Mouse (Mus musculus): Measurements from ENCODE around the gene Flrt1. TPM values are rescaled to one million over a fixed set of nuclear protein-coding genes. Genes with fewer than 3 reads are reported as not detected.
A peak's percentile ranks its signal among the peaks of the same experiment; 100 is the strongest.
"Not testable (repeated sequence)": the region's sequence is repeated elsewhere in the genome, so short reads cannot be mapped to it uniquely, and the experiment has no call there.

The Flrt1 gene
- polyA plus RNA-seq, 1 experiment from 2014 or later, result 16.1 TPM

DNA sequence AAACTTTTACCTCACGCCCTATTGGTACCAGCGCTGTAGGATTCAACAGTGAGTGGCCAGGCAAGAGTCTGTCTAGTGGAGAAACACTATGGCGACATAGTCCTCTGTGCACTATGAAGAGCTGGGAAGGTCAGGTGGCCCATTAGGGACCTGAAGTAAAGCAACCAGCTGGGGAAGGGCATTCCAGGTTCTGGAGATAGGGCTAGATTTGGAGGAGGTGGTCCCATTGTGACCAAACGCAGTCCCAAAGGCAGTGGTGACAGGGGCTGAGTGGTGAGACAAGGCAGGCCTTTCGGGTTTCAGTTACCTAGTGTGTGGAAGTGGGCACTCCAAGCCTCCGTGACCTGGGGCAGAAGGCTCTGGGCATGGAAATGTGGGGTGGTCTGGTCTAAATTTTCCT is 47.0 kb downstream of the Flrt1 start:
- H3K4me1 ChIP-seq (replicated peaks; ENCODE audit: control insufficient read depth, insufficient read depth, low read length), result peaks cover 18% of the 10 kb centered on the region
- H3K27ac ChIP-seq (ENCODE audit: low read length), result no peak overlapping the region

DNA sequence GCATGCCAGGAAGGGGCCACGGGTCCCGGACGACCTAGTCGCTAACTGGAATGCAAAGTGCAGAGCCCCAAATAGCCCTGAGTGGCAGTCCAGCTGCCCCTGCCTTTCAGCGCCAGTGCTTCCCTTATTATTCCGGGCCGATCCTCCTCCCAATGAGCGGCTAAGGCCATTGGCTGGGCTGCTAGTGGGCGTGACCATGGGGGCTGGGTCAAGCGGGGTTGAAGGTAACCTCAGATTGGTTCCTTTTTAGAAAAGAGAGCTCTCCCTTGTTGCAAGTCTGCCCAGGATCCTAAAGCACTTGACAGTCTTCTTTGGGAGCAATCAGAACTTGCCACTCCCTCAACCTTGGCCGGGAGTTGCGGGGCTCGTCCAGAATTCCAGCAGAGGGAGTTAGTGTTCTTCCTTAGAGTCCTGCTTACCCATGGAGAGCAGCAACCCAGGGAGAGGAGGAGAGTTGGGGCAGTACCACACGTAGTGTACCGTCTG is 47.8 kb downstream of the Flrt1 start:
- peak; percentile 70; the same call in 1 of the 2 replicates for ATAC-seq
- H3K27me3 ChIP-seq (replicated peaks; ENCODE audit: control insufficient read depth, insufficient read depth, low read length), result no peaks in the 10 kb centered on the region
- H3K4me3 ChIP-seq (replicated peaks; ENCODE audit: low read length), result peak overlapping the region; percentile 79
- H3K36me3 ChIP-seq (ENCODE audit: control insufficient read depth, insufficient read depth), result no peaks in the 10 kb centered on the region
- H3K4me2 ChIP-seq (ENCODE audit: low read length), result peak overlapping the region; percentile 98
- H3K4me1 ChIP-seq (replicated peaks; ENCODE audit: control insufficient read depth, insufficient read depth, low read length), result peaks cover 18% of the 10 kb centered on the region
- no peak overlapping the region for H3K9ac ChIP-seq (replicated peaks; ENCODE audit: low read depth, low read length)
- no peak overlapping the region for H3K27ac ChIP-seq (ENCODE audit: low read length)
- H3K9me3 ChIP-seq (ENCODE audit: control insufficient read depth, low read length), result no peaks in the 10 kb centered on the region
- under 1% methylated on average over 15 of the region's 15 CpGs for WGBS

More for the DNA sequence above, 47.0 kb downstream of the Flrt1 start:
- Histone ChIP-seq H3K9ac (replicated peaks; ENCODE audit: low read depth, low read length) (no peak overlapping the region), H3K9me3 (ENCODE audit: control insufficient read depth, low read length) (no peaks in the 10 kb centered on the region), H3K27me3 (replicated peaks; ENCODE audit: control insufficient read depth, insufficient read depth, low read length) (no peaks in the 10 kb centered on the region), H3K4me3 (replicated peaks; ENCODE audit: low read length) (no peak overlapping the region), H3K36me3 (ENCODE audit: control insufficient read depth, insufficient read depth) (no peaks in the 10 kb centered on the region), H3K4me2 (ENCODE audit: low read length) (no peak overlapping the region)
- no peak for ATAC-seq
- WGBS, result 61% methylated on average over 6 of the region's 6 CpGs

DNA sequence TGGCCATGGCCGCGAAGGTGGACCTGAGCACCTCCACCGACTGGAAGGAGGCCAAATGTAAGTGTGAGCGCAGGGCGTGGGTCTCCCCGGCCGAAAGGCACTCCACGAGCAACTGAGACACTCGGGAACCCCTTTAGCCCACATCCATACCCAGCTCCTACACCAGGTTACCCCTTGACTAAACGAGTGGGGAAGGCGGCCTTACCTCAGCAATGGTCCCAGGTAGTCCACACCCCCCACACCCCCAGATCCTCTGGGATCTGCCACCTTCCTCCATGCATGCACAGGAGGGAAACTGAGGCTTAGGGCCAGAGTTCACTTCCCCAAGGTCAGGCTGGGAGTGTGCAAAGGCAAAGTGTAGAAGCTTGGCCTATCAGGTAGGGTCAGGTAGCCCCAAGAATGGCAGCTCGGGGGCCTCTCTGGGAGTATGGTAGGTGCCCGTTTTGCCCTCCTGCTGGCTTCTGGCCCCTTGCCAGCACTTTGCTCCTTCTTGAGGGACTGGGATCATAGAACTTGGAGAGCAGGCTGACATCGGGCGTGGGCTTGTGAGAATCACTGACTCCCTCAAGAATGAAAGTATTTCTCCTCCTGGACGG is 48.3 kb downstream of the Flrt1 start:
- peak overlapping the region; percentile 79 for H3K4me3 ChIP-seq (replicated peaks; ENCODE audit: low read length)
- peaks cover 18% of the 10 kb centered on the region for H3K4me1 ChIP-seq (replicated peaks; ENCODE audit: control insufficient read depth, insufficient read depth, low read length)
- 1% methylated on average over 16 of the region's 16 CpGs for WGBS
- H3K9me3 ChIP-seq (ENCODE audit: control insufficient read depth, low read length), result no peaks in the 10 kb centered on the region
- peak overlapping the region; percentile 66 for H3K9ac ChIP-seq (replicated peaks; ENCODE audit: low read depth, low read length)
- no peak overlapping the region for H3K27ac ChIP-seq (ENCODE audit: low read length)
- H3K27me3 ChIP-seq (replicated peaks; ENCODE audit: control insufficient read depth, insufficient read depth, low read length), result no peaks in the 10 kb centered on the region
- H3K36me3 ChIP-seq (ENCODE audit: control insufficient read depth, insufficient read depth), result no peaks in the 10 kb centered on the region
- ATAC-seq, result peak; percentile 26
- H3K4me2 ChIP-seq (ENCODE audit: low read length), result peak overlapping the region; percentile 98

DNA sequence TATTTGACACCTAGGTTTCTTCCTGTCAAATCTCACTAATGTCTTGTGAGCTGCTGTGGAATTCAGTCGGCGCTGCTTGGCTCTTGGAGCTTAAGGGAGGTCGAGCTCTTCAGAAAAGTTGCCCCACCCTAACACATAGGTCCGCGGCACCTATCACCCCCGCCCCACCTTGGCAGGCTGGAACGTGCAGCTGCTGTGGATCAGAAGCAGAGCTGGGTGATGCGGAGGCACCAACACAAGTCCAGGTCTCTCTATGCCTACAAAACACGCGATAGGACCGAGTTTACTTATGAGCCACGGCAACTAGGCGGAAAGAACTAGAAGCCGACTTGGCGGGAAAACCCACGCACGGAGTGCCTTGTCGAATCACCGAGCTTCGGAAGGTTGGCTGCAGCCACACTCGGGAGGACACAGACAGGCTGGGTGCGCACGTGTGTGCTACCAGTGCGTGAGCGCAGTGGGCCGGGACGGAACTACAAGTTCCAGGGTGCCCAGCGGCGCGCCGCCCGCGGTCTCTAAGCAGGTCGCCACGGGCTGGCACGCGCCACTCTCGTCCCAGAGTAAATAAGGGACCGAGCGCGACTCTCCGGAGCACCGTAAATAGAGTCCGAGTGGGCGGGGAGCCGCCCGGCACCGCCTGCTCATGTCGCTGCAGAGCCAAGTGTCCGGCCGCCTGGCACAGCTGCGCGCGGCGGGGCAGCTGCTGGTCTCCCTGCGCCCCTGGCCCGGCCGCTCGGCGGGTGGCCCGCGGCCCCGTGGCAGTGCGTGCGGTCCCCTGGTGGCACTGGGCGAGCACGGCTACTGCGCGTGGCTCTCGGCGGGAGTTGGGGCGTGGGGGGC is 49.1 kb downstream of the Flrt1 start, which contains the start of gene Macrod1:
Macrod1 (plus strand) TSS at position 563 of the 840 bp plus-strand sequence.
- H3K4me3 ChIP-seq (replicated peaks; ENCODE audit: low read length), result peak within 1 kb of the TSS; percentile 79
- H3K36me3 ChIP-seq (ENCODE audit: control insufficient read depth, insufficient read depth), result no peaks in the 10 kb centered on the region
- H3K4me1 ChIP-seq (replicated peaks; ENCODE audit: control insufficient read depth, insufficient read depth, low read length), result peaks cover 18% of the 10 kb centered on the region
- H3K9ac ChIP-seq (replicated peaks; ENCODE audit: low read depth, low read length), result peak within 1 kb of the TSS; percentile 66
- no peaks in the 10 kb centered on the region for H3K27me3 ChIP-seq (replicated peaks; ENCODE audit: control insufficient read depth, insufficient read depth, low read length)
- ATAC-seq, result peak; percentile 89
- H3K4me2 ChIP-seq (ENCODE audit: low read length), result peak within 1 kb of the TSS; percentile 98
- no peak within 1 kb of the TSS for H3K27ac ChIP-seq (ENCODE audit: low read length)
- under 1% methylated on average over 70 of the region's 72 CpGs for WGBS
- H3K9me3 ChIP-seq (ENCODE audit: control insufficient read depth, low read length), result no peaks in the 10 kb centered on the region

DNA sequence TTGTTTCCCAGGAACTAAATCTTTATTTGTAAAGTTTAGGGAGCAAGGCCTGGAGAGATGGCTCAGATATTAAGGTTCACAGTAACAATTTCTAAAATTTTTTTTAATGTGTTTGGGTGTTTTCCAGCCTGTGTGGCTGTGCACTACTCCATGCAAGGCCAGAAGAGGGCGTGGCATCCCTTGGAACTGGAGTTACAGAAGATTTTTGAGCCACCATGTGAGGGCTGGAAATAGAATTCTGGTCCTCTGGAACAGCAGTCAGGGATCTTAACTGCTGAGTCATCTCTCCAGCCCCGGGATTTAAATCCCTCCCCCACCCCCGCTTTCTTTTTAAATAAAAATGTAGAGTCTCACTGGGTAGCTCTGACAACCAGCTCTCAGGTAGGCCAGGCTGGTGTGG is 50.4 kb downstream of the Flrt1 start:
- H3K9ac ChIP-seq (replicated peaks; ENCODE audit: low read depth, low read length), result no peak overlapping the region
- no peak overlapping the region for H3K4me2 ChIP-seq (ENCODE audit: low read length)
- H3K9me3 ChIP-seq (ENCODE audit: control insufficient read depth, low read length), result no peaks in the 10 kb centered on the region
- WGBS, result 38% methylated on average over 3 of the region's 3 CpGs
- H3K27ac ChIP-seq (ENCODE audit: low read length), result no peak overlapping the region
- H3K4me1 ChIP-seq (replicated peaks; ENCODE audit: control insufficient read depth, insufficient read depth, low read length), result peaks cover 18% of the 10 kb centered on the region
- H3K36me3 ChIP-seq (ENCODE audit: control insufficient read depth, insufficient read depth), result no peaks in the 10 kb centered on the region
- H3K4me3 ChIP-seq (replicated peaks; ENCODE audit: low read length), result no peak overlapping the region
- no peaks in the 10 kb centered on the region for H3K27me3 ChIP-seq (replicated peaks; ENCODE audit: control insufficient read depth, insufficient read depth, low read length)
- no peak for ATAC-seq

DNA sequence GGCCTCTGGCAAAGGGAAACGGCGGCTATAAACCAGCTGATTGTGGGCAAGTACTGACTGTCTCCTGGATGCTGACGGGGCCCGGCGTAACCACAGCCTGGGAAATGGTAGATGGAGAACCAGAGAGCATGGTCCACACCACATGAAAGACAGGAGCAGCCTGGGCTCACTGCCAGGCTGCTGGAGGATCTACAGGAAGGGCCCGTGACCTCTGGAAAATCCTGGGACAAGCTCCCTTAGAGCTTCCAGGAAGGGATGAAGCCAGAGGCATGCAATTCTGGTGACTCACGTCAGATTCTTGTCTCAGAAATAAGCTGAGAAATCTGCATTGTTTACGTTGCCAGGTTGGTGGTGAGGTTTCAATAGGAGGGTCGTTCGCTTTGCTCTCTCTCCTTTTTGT is 50.8 kb downstream of the Flrt1 start:
- Histone ChIP-seq H3K36me3 (ENCODE audit: control insufficient read depth, insufficient read depth) (no peaks in the 10 kb centered on the region), H3K27me3 (replicated peaks; ENCODE audit: control insufficient read depth, insufficient read depth, low read length) (no peaks in the 10 kb centered on the region), H3K9me3 (ENCODE audit: control insufficient read depth, low read length) (no peaks in the 10 kb centered on the region), H3K4me3 (replicated peaks; ENCODE audit: low read length) (no peak overlapping the region), H3K27ac (ENCODE audit: low read length) (no peak overlapping the region), H3K4me2 (ENCODE audit: low read length) (no peak overlapping the region), H3K4me1 (replicated peaks; ENCODE audit: control insufficient read depth, insufficient read depth, low read length) (peaks cover 18% of the 10 kb centered on the region), H3K9ac (replicated peaks; ENCODE audit: low read depth, low read length) (no peak overlapping the region)
- 66% methylated on average over 10 of the region's 10 CpGs for WGBS
- ATAC-seq, result no peak

DNA sequence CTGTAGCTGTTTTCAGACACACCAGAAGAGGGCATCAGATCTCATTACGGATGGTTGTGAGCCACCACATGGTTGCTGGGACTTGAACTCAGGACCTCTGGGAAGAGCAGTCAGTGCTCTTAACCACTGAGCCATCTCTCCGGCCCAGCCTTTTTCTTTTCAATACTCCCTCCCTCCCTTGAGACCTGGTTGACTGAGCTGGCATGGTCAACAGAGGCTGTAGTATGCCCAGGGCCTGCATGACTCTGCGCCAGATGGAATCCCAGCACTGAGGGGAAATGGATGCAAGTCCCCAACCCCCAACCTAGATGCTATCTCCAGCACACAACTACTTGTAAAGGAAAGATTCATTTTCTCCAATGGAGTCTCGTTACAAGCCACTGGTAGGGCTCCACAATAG is 52.1 kb downstream of the Flrt1 start:
- 73% methylated on average over 4 of the region's 4 CpGs for WGBS
- ATAC-seq; H3K4me3 ChIP-seq (replicated peaks; ENCODE audit: low read length); H3K9me3 ChIP-seq (ENCODE audit: control insufficient read depth, low read length); H3K36me3 ChIP-seq (ENCODE audit: control insufficient read depth, insufficient read depth); H3K27me3 ChIP-seq (replicated peaks; ENCODE audit: control insufficient read depth, insufficient read depth, low read length); H3K9ac ChIP-seq (replicated peaks; ENCODE audit: low read depth, low read length); H3K4me2 ChIP-seq (ENCODE audit: low read length); H3K27ac ChIP-seq (ENCODE audit: low read length): not testable (repeated sequence)
- H3K4me1 ChIP-seq (replicated peaks; ENCODE audit: control insufficient read depth, insufficient read depth, low read length), result peaks cover 18% of the 10 kb centered on the region

DNA sequence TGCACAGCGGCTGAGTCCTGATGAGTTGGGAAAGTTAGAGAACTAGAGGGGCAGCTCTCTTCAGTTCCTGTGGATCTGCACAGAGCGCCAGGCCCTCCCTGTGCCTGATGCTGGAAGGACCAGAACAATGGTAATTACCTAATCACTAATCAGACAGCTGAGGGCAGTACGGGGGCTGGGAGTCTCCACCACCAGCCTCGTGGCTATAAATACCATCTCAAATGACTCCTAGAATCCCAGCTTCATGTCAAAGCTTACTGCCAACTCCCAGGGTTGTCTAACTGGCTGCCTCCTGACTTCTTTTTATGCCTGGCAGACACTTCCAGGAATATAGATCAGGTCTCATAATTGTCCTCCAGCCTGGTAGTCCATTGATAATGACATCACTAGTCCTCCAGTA is 60.8 kb downstream of the Flrt1 start:
- H3K27me3 ChIP-seq (replicated peaks; ENCODE audit: control insufficient read depth, insufficient read depth, low read length), result no peaks in the 10 kb centered on the region
- no peak overlapping the region for H3K4me3 ChIP-seq (replicated peaks; ENCODE audit: low read length)
- no peak for ATAC-seq
- no peak overlapping the region for H3K27ac ChIP-seq (ENCODE audit: low read length)
- no peaks in the 10 kb centered on the region for H3K9me3 ChIP-seq (ENCODE audit: control insufficient read depth, low read length)
- no peak overlapping the region for H3K9ac ChIP-seq (replicated peaks; ENCODE audit: low read depth, low read length)
- H3K36me3 ChIP-seq (ENCODE audit: control insufficient read depth, insufficient read depth), result no peaks in the 10 kb centered on the region
- H3K4me2 ChIP-seq (ENCODE audit: low read length), result no peak overlapping the region
- 28% methylated on average over 4 of the region's 4 CpGs for WGBS
- H3K4me1 ChIP-seq (replicated peaks; ENCODE audit: control insufficient read depth, insufficient read depth, low read length), result peaks cover 6% of the 10 kb centered on the region

DNA sequence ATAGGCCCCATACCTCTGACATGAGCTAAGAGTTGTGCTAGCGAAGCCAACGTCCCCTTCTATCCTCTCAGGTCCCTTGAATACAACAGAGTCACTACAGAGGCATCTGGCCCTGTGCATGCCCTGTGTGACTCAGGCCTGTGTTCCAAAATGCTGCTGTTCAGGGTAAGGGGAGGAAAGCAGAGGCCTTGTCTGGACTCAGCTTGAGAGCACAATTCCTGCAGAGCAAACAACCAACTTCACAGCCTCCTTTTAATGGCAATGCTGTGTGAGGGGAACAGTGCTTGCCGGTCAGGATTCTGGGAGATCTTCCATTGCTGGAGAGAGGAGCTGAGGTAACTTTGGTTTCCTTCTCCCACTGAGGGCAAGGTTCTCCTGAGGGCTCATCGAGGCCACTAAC is 61.2 kb downstream of the Flrt1 start:
- no peaks in the 10 kb centered on the region for H3K9me3 ChIP-seq (ENCODE audit: control insufficient read depth, low read length)
- no peaks in the 10 kb centered on the region for H3K27me3 ChIP-seq (replicated peaks; ENCODE audit: control insufficient read depth, insufficient read depth, low read length)
- H3K27ac ChIP-seq (ENCODE audit: low read length), result no peak overlapping the region
- H3K36me3 ChIP-seq (ENCODE audit: control insufficient read depth, insufficient read depth), result no peaks in the 10 kb centered on the region
- WGBS, result 72% methylated on average over 4 of the region's 4 CpGs
- H3K4me1 ChIP-seq (replicated peaks; ENCODE audit: control insufficient read depth, insufficient read depth, low read length), result peaks cover 6% of the 10 kb centered on the region
- H3K4me3 ChIP-seq (replicated peaks; ENCODE audit: low read length), result no peak overlapping the region
- no peak for ATAC-seq
- no peak overlapping the region for H3K9ac ChIP-seq (replicated peaks; ENCODE audit: low read depth, low read length)
- H3K4me2 ChIP-seq (ENCODE audit: low read length), result no peak overlapping the region
